Mouse (Mus musculus): ENCODE results near the gene Fars2. TPM values are rescaled to one million over a fixed set of nuclear protein-coding genes. Genes with fewer than 3 reads are reported as not detected.

Gene Fars2
- total RNA-seq (2014; fragmentation: Nextera tagmentation): 53.3 and 54.5 TPM in 2 replicates
- total RNA-seq (2017): 55.2 and 110 TPM in 2 replicates

GRCm38 (mm10) chr13:36117143-36118014 lies at the start of gene Fars2, which contains the start of gene Lyrm4:
Gene Fars2 (plus strand): TSS chr13:36117412.
Gene Lyrm4 (minus strand): TSS chr13:36117526.
- peak; percentile 93 for ATAC-seq (replicated peaks; ENCODE audit: low FRiP score, low TSS enrichment, poor library complexity, severe bottlenecking)

DNA sequence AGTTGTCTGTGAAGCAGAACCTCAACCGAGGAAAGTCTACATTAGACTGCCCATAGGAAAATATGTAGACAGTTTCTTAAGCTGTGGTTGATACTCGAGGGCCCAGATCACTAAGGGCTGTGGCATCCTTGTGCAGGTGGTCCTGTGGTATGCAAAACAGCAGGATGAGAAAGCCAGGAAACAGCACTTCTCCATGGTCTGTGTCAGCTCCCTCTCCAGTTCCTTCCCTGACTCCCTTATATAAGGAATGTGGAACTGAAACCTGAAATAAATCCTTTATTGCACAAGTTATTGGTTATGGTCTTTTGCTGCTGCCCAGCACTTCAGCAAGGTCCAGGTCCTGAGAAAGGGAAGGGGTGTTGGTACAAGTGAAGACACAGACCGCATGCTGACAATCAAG lies 42.7 kb upstream of the Fars2 start:
- ATAC-seq (replicated peaks; ENCODE audit: low FRiP score, low TSS enrichment, poor library complexity, severe bottlenecking): no peak

GRCm38 (mm10) chr13:36081591-36081990 lies 35.6 kb upstream of the Fars2 start:
- no peak for ATAC-seq (replicated peaks; ENCODE audit: low FRiP score, low TSS enrichment, poor library complexity, severe bottlenecking)

DNA sequence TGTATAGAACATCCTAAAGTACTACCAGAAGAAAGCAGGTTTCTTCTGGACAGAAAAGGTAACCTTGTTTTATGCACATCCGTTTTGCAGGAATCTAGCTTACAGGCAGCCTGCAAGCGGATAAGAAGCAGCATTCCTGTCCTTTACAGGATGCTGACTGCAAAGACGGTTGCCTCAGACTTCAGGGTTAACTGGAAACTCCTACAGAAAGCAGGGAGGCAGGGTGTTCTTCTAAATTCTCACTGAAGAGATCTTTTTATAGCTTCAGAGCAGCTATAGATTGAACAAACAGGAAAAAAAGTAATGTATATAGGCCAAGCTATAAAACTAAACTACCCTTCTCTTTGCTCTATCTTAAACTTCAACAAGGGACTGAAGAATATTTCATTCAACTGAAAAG lies 32.5 kb upstream of the Fars2 start:
- ATAC-seq (replicated peaks; ENCODE audit: low FRiP score, low TSS enrichment, poor library complexity, severe bottlenecking): no peak

DNA sequence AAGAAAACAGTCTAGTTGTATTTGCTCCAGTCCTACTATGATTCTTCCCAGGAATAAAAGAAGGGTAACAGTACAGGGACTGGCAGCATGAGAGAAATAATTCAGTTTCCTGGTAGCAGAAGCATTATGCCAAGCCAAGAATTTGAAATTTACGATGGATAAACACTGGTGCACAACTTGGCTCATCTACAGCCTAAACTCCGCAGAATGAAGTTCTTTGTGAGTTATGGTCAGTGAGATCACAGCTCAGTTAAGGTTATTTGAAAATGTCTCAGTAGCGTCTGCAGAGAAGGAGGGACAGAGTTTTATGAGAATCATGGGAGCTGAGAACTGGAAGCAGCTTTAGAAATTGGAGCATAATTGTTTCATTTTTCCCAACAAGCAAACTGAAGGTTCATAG lies 31.2 kb upstream of the Fars2 start:
- no peak for ATAC-seq (replicated peaks; ENCODE audit: low FRiP score, low TSS enrichment, poor library complexity, severe bottlenecking)

- ATAC-seq (replicated peaks; ENCODE audit: low FRiP score, low TSS enrichment, poor library complexity, severe bottlenecking): peak; percentile 96
Observed at GRCm38 (mm10) chr13:36086608-36087391, 30.4 kb upstream of the Fars2 start.

- peak; percentile 44 for ATAC-seq (replicated peaks; ENCODE audit: low FRiP score, low TSS enrichment, poor library complexity, severe bottlenecking)
Observed at GRCm38 (mm10) chr13:36087427-36087826, 29.8 kb upstream of the Fars2 start.

GRCm38 (mm10) chr13:36088168-36088567 lies 29.0 kb upstream of the Fars2 start:
- ATAC-seq (replicated peaks; ENCODE audit: low FRiP score, low TSS enrichment, poor library complexity, severe bottlenecking): no peak

GRCm38 (mm10) chr13:36096684-36097383 lies 20.4 kb upstream of the Fars2 start:
- peak; percentile 94 for ATAC-seq (replicated peaks; ENCODE audit: low FRiP score, low TSS enrichment, poor library complexity, severe bottlenecking)

GRCm38 (mm10) chr13:36105591-36105990 lies 11.6 kb upstream of the Fars2 start:
- ATAC-seq (replicated peaks; ENCODE audit: low FRiP score, low TSS enrichment, poor library complexity, severe bottlenecking): no peak

- no peak for ATAC-seq (replicated peaks; ENCODE audit: low FRiP score, low TSS enrichment, poor library complexity, severe bottlenecking)
Observed at GRCm38 (mm10) chr13:36108528-36108927, 8.7 kb upstream of the Fars2 start.

DNA sequence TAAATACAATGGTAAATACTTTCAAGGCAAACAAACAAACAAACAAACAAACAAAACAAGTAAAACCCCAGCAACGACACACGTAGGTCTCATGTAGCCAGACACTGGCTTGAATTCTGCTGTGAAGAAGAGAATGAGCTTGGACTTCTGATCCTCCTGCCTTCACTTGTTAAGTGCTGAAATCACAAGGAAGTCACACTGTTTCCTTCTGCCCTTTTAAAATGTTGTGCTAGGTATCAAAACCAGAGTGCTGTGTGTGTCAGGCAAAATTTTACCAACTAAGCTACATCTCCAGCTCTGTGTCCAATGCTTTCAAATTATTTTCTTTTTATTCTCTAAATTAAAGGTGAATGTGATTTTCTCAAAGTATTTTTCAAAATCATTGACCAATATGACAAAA lies 5.9 kb upstream of the Fars2 start:
- ATAC-seq (replicated peaks; ENCODE audit: low FRiP score, low TSS enrichment, poor library complexity, severe bottlenecking): no peak

GRCm38 (mm10) chr13:36113181-36113580 lies 4.0 kb upstream of the Fars2 start:
- ATAC-seq (replicated peaks; ENCODE audit: low FRiP score, low TSS enrichment, poor library complexity, severe bottlenecking): no peak

DNA sequence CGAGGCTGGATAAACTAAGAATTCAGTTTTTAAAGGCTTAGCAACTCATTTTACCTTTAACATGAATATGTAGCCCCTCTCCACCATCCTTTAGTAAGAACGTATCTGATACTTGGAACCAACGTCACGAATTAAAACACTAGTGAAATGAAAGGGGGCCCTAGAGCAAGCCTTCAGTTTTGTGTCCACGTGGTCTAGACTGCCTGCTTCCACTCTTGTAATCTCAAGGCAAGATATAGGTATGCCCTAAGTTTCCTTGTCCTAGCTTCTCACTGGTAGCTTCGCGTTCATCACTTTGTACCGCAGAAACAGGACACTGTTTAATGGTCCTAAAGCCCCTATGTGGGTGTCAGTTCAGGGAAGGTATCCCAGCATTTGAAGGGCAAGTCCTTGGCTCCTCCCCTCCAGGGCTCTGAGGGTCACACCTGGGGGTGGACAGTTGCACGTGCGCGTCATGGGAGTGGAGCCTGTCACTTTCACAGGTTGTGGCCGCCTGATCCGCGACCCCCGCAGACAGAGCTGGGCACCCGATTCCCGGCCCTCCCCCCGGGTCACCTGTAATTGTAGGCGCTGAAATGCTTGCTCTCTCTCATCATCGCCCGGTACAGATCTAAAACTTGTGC lies 581 bp upstream of the Fars2 start:
- ATAC-seq (replicated peaks; ENCODE audit: low FRiP score, low TSS enrichment, poor library complexity, severe bottlenecking): peak; percentile 50

DNA sequence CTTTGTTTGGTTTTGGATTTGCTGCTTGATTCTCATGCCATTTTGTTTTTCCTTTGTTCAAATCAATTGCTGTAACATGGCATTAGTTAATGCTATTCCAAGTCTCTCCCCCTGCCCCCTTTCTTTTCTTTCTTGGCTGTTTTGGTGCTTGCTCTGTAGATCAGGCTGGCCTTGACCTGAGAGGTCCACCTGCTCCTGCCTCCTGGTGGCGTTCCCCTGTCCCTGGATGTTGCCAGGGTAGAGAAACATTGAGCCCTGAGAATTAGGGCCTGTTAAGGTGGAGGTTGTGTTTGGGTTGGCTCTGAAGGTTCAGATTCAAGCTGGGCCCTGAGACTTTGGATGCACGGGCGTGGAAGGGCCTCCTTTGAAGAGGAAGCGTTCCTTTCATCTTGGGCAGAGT lies 2.5 kb downstream of the Fars2 start:
- no peak for ATAC-seq (replicated peaks; ENCODE audit: low FRiP score, low TSS enrichment, poor library complexity, severe bottlenecking)

DNA sequence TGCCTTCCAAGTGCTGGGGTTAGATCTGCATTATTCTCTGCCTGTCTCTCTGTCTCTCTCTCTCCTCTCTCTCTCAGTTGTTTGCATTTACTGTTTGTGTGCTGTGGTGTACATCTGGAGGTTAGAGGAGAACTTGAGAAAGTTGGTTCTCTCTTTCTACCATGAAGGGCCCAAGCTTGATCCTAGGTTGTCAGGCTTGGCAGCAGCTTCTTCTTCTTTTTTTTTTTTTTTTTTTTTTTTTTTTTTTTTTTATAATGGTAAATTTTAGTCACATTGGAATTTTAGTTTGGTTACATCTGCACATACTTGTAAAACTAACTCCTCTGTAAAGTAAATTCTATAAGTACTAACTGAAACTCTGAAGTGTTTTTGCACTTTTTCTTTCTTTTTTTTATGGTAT lies 3.4 kb downstream of the Fars2 start:
- no peak for ATAC-seq (replicated peaks; ENCODE audit: low FRiP score, low TSS enrichment, poor library complexity, severe bottlenecking)

GRCm38 (mm10) chr13:36129360-36130054 lies 12.3 kb downstream of the Fars2 start:
- ATAC-seq (replicated peaks; ENCODE audit: low FRiP score, low TSS enrichment, poor library complexity, severe bottlenecking): no peak

DNA sequence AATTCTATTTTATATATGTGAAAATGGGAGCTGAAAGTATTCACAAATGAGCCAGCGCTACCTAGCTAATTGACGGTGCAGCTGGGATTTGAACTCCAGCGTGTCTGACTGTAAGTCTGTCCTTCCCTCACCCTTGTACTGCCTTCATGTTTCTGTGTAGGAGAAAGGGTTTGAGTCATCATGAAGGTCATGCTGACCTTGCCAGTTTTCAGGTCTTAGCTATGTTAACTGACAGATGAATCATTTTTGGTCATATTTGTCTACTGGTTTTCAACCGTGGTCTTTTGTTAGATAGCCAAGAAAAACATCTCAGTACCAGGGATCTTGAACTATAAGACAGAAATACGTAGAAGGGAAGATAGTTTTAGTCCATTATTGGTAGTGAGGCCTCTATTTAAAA lies 14.2 kb downstream of the Fars2 start:
- no peak for ATAC-seq (replicated peaks; ENCODE audit: low FRiP score, low TSS enrichment, poor library complexity, severe bottlenecking)

Data from megakaryocyte-erythroid progenitor cell, adult 5-6 weeks (primary cell).